Mouse (Mus musculus): Measurements from ENCODE around the gene Cdk18. TPM values are rescaled to one million over a fixed set of nuclear protein-coding genes. Genes with fewer than 3 reads are reported as not detected.

Cdk18 gene
- polyA plus RNA-seq, 1 experiment from 2014 or later, result 9.0 TPM

DNA sequence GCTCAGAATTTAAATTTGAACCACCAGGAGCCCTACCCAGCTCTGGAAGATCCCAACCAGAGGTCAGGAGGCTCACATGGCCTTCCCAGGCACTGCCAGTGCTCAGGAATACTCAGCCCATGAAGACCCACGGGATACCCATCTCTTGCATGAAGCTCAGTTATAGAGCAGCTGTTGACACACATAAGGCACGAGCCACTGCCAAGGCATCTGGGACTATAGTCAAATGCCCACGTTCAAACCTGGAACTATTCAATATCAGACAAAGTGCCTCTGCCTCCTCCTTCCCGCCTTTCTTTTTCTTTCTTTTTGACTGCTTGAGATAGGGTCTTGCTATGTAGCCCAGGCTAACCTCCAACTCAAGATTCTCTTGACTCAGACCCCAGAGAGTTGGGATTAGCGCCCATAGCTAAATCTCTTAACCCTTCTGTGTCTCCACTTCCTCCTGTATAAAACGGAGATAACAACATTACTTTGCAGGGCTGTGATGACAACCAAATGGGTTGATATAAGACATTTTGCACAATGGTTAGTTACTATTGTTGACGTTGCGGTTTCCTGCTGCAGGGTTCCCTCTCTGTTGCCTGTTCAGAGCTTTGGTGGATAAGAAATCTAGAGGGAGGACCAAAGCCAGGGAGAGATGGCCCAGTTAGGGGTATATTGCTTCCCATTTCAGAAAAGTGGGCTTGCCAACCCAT is 73.9 kb downstream of the Cdk18 start:
- WGBS, result 66% methylated on average over 8 of the region's 8 CpGs
- peaks cover 30% of the 10 kb centered on the region for H3K27me3 ChIP-seq (ENCODE audit: control insufficient read depth, insufficient read depth, low read depth, low read length)
- no peak overlapping the region for H3K9ac ChIP-seq (ENCODE audit: low read length)
- peaks cover 6% of the 10 kb centered on the region for H3K4me1 ChIP-seq (replicated peaks; ENCODE audit: control insufficient read depth, insufficient read depth, low read length)
- no peak overlapping the region for H3K4me3 ChIP-seq (ENCODE audit: low read length)
- no peak for ATAC-seq (ENCODE audit: low read depth)
- H3K4me2 ChIP-seq (ENCODE audit: low read depth, low read length), result no peak overlapping the region
- no peak overlapping the region for H3K27ac ChIP-seq (ENCODE audit: low read length)
- no peaks in the 10 kb centered on the region for H3K9me3 ChIP-seq (ENCODE audit: control insufficient read depth, low read length)
- H3K36me3 ChIP-seq (ENCODE audit: control insufficient read depth, insufficient read depth, low read length), result no peaks in the 10 kb centered on the region

DNA sequence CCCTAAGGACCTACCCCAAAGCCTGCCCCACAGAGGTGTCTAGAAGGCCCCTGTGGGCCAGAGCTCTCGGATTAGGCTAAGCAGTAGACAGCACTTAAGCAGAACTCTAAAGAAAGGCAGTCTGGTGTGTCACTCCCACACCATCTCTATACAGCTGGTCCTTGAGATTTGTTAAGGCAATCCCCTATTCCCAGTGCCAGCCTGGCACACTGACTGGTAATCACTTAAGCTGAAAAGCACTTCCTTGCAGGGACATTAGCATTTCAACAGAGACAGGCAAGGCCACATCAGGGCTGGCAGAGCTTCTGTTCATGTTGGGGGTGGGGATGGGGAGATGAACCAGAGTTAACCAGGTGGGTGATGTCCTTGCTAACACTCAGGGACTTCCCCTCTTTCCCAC is 74.5 kb downstream of the Cdk18 start:
- peaks cover 6% of the 10 kb centered on the region for H3K4me1 ChIP-seq (replicated peaks; ENCODE audit: control insufficient read depth, insufficient read depth, low read length)
- H3K27ac ChIP-seq (ENCODE audit: low read length), result no peak overlapping the region
- no peak for ATAC-seq (ENCODE audit: low read depth)
- H3K4me2 ChIP-seq (ENCODE audit: low read depth, low read length), result no peak overlapping the region
- no peak overlapping the region for H3K4me3 ChIP-seq (ENCODE audit: low read length)
- 57% methylated on average over 1 of the region's 1 CpGs for WGBS
- no peaks in the 10 kb centered on the region for H3K36me3 ChIP-seq (ENCODE audit: control insufficient read depth, insufficient read depth, low read length)
- no peaks in the 10 kb centered on the region for H3K9me3 ChIP-seq (ENCODE audit: control insufficient read depth, low read length)
- peaks cover 30% of the 10 kb centered on the region for H3K27me3 ChIP-seq (ENCODE audit: control insufficient read depth, insufficient read depth, low read depth, low read length)
- H3K9ac ChIP-seq (ENCODE audit: low read length), result no peak overlapping the region

DNA sequence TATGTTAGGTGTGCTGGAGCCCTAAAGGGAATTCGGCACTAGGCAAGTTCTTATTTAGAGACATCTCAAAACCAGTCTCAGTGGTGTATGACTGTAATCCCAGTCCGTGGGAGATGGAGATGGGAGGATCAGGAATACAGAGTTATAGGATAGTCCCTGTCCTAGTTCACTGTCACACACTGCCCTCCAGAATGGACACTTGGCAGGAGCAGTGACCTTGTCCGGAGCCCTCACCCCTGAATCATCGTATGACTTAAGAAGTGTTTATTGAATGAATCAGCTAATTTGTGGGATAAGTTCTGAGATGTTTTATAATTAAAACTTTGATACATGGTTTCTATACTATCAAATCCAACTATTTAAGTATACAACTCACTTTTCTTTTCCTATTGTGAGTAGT is 76.4 kb downstream of the Cdk18 start:
- Histone ChIP-seq H3K27ac (ENCODE audit: low read length) (no peak overlapping the region), H3K27me3 (ENCODE audit: control insufficient read depth, insufficient read depth, low read depth, low read length) (peaks cover 16% of the 10 kb centered on the region), H3K9ac (ENCODE audit: low read length) (no peak overlapping the region), H3K4me2 (ENCODE audit: low read depth, low read length) (no peak overlapping the region), H3K9me3 (ENCODE audit: control insufficient read depth, low read length) (no peaks in the 10 kb centered on the region), H3K4me1 (replicated peaks; ENCODE audit: control insufficient read depth, insufficient read depth, low read length) (peaks cover 6% of the 10 kb centered on the region), H3K4me3 (ENCODE audit: low read length) (no peak overlapping the region), H3K36me3 (ENCODE audit: control insufficient read depth, insufficient read depth, low read length) (no peaks in the 10 kb centered on the region)
- no peak for ATAC-seq (ENCODE audit: low read depth)
- WGBS, result 79% methylated on average over 4 of the region's 4 CpGs

Other genes starting within 250 kb of the Cdk18 start
- 70.5 and 82.9 TPM in 2 replicates for gene Nucks1, start 229.2 kb downstream of the Cdk18 start, polyA plus RNA-seq (2015; fragmentation: Nextera tagmentation; extraction: Ambion mirVana)
- 4.2 TPM in 2 replicates for gene Slc45a3, start 176.7 kb downstream of the Cdk18 start, polyA plus RNA-seq (2015; fragmentation: Nextera tagmentation; extraction: Ambion mirVana)
- gene Elk4, start 132.1 kb downstream of the Cdk18 start, polyA plus RNA-seq (2015; fragmentation: Nextera tagmentation; extraction: Ambion mirVana), result 22.5 and 26.3 TPM in 2 replicates
- 16.6 and 19.3 TPM in 2 replicates for gene Mfsd4a, start 71.6 kb downstream of the Cdk18 start, polyA plus RNA-seq (2015; fragmentation: Nextera tagmentation; extraction: Ambion mirVana)
- 1.2 and 1.8 TPM in 2 replicates for gene Lemd1, start 51.7 kb upstream of the Cdk18 start, polyA plus RNA-seq (2015; fragmentation: Nextera tagmentation; extraction: Ambion mirVana)
- 0.50 and 0.63 TPM in 2 replicates for gene AC124108.1, start 51.8 kb upstream of the Cdk18 start, polyA plus RNA-seq (2015; fragmentation: Nextera tagmentation; extraction: Ambion mirVana)
- 0.63 TPM in 1 of 2 replicates, not detected in the other for gene Gm10188, start 90.1 kb upstream of the Cdk18 start, polyA plus RNA-seq (2015; fragmentation: Nextera tagmentation; extraction: Ambion mirVana)
- 0.50 and 0.87 TPM in 2 replicates for gene Klhdc8a, start 158.9 kb upstream of the Cdk18 start, polyA plus RNA-seq (2015; fragmentation: Nextera tagmentation; extraction: Ambion mirVana)
- 23.4 TPM in 2 replicates for gene Nuak2, start 176.4 kb upstream of the Cdk18 start, polyA plus RNA-seq (2015; fragmentation: Nextera tagmentation; extraction: Ambion mirVana)